Mouse (Mus musculus) retina, postnatal 1 day (tissue): ENCODE measurements around the gene Gm20388.
"Not testable (repeated sequence)": the region's sequence is repeated elsewhere in the genome, so short reads cannot be mapped to it uniquely, and the experiment has no call there.

Source experiments
- DNase-seq: peaks from one replicate; pipeline ENCODE4 v3.0.0-alpha.2; 2012

Gene Gm20388

DNA sequence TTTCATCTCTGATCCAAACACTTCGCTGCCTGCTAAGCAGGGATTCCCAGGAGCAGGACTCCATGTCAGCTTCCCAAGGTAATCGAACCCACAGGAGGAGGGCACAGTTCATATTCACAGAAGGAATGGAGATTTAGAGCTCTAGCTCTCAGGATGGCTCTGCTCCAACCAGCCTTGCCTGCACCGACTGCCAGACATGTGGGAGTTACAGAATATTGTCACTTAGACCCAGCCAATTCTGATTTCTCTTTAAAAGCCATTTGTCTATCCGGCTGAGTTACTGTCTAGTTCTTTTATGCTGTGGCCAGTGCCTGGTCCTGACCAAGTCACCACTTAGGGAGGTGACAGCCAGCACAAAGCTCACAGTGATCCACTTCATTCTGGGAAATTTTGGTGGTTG is 4071.0 kb downstream of the Gm20388 start:
- no peak for DNase-seq

DNA sequence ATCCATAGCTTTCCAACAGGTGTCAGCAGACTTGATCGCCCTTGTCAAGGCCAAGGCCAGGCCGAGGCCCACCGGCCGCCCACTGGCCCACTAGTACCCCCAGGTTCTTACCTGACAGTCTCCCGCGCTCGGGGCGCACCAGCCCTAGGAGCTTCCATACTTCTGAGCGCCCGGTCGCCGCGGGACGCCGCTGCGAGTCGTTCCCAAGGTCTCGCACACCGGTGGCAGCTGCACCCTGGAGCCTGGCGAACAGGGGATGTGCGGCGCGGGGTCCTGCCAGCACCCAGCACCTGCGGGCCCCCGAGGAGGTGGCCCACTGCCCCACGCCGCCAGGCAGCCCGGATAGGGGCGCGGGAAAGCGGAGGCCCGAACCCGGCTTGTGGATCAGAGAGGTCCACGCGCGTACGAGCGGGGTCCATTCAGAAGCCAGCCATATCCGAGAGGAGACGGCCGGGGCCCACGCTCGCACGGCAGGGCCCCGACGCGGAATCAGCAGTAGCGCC is 4071.7 kb downstream of the Gm20388 start:
- no peak for DNase-seq

DNA sequence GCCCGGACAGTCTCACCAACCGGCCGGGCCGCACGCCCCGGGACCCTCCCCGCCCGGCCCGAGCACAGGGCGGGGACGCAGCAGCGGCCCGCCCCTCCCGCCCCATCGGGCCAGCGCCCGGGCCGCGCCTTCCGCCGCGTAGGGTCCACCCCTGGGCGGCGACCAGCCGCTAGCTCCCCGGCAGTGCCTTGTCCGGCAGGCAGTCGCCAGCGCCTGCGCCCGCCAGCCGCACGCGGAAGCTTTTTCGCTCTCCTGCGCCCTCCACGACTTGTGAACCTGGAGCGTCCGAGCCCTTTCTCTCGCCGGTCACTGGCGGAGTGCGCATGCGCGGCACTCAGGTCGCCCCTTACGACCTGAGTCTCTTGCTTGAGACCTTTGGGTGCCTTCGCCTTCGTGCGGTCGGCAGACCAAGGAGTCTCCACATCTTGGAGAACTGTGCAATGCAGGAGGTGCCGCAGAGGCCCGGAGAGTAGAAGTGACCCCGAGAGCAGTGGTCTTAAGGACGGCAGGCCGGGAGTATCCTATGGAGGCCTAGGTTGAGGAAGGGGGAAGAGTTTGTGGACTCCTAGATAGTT is 4072.3 kb downstream of the Gm20388 start, which contains the start of gene Abcb10:
Gene Abcb10 (minus strand): TSS at position 297 of the 575 bp plus-strand sequence.
- peak; percentile 91 for DNase-seq

DNA sequence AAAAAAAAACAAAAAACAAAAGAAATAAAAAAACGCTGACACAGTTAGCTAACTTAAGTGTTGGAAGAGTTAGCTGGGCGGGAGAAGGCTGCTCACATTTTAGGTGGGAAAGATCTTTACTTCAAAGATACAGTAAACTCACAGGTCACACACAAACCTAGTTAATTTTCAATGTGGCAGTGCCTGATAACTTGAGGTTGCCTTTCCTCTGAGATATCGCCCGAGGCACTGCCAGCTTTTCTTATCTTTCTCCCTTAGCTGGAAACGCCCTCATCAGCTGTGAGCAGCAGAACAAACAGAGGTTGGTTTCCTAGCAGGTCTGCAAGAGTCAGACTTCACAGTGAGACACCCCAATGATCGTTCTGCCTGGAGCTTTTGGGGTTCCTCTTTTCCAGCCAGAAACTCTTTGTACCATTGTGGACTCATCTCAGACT is 4078.0 kb downstream of the Gm20388 start:
- no peak for DNase-seq

DNA sequence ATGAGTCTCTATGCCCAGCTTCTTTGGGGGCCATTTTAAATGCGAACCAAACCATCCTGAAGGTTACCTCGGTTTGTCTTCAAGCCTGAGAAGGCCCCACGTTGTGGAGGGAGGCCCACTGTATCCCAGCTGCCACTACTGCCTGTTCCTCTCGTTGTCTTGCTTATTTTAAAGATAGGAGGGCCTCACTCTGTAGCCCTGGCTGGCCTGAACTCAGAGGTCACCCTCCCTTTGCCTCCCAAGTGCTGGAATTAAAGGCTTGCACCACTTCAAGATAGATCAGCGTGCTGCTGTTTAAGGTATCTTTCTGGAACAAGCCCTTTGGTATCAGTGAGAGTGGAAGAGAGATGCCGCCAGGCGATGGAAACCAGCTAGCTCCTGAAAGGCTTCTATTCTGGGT is 4078.5 kb downstream of the Gm20388 start:
- no peak for DNase-seq

DNA sequence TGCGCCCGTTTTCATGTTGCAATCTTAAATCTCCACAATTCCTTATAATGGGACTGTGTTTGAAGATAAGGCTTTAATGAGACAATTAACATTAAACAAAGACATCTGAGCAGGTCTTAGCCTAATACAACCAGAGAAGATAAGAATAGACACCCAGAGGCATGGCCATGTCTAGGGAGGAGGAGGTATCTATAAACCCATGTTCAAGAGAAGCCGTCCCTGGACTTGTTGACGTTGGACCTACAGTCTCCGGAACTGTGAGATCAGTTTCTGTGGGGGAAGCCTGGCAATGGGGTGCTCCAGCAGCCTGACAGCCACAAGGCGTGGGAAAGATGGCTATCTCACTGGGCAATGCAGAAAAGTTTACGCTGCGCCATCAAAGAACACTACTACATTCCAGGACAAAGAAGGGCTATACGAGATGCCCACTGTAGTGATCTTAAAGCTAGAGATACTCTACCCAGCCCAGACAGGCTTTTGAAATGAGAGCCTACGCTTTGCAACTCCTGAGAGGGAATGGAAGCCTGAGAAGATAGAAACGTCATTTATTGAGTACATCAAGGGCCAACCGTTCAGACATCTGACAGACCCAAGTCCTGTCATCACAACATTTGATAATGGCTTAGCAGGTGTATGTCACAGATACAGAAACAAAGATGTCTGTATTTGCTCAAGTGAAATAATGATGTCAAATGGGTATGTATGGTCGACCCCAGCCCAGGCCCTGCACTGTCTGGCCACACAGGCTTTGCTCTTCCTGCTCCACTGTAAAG is 4079.8 kb downstream of the Gm20388 start:
- DNase-seq = no peak

DNA sequence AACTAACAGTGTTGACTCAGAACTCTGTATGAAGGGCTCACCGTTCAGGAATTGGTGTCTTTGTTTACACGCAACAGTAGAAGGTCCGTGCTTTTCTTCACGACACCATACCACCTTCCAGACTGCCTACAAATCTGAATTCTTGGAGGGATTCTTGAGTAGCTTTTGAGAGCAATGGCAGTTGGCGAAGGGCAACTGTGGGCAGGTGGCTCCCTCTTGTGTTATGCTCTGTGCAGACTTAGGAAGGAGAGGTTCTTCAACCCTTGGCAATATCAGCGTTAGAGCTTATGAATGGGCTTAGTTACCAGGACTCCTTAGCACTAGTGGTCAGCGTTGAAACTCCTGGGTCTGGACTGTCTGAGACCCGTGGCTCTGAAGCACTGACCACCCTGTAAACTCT is 4081.9 kb downstream of the Gm20388 start:
- no peak for DNase-seq

DNA sequence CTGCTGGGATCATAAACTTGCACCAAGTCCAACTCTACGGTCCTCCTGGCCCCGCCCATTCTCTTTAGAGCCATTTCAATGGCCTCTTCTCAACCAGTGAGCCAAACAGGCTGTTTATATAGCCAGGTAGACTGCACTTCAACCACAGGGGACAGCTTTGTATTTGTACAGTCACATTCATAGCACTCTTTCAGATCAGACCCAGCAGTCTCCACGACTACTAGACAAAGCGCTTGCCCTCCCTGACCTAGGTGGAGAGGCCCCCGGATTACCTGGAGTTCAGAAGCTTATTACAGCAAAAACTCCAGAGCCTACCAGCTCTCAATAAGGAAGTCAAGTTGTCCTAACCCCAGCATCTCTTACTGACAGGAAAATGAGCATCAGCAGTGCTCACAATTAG is 4083.0 kb downstream of the Gm20388 start:
- DNase-seq = no peak

DNA sequence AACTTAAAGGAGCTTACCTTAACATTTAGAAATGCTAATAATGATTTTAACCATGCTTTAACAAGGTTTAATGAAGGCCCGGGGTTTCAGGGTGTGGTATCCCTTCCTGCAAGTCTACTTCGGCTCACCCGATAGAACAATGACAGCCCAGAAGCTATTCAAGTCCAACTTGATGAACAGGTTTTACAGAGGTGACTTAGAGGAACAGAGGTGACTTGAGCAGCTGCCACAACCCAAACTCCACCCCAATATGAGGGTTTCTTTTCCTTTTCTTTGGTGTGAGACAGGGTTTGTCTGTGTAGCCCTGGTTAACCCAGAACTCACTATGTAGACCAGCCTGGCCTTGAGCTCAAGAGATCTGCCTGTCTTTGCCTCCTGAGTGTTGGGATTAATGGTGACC is 4083.4 kb downstream of the Gm20388 start:
- DNase-seq = no peak

DNA sequence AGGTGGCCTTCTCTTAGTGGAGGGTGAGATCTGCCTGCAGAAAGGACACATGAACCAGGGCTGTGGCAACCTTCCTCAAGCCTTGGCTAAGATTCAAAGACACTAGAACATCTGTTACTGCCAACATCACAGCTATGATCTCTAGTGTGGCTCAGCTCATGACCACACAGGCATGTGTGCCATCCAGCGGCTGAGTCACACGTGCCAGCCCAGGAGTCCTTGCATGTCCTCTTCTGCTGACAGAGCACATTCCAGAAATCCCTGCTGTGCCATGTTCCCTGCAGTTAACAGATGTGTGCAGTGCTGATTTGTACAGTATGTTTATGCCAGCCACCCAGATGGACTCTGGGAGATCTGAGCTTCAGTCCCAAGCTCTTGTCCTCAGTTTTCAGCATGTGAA is 4088.9 kb downstream of the Gm20388 start:
- no peak for DNase-seq

DNA sequence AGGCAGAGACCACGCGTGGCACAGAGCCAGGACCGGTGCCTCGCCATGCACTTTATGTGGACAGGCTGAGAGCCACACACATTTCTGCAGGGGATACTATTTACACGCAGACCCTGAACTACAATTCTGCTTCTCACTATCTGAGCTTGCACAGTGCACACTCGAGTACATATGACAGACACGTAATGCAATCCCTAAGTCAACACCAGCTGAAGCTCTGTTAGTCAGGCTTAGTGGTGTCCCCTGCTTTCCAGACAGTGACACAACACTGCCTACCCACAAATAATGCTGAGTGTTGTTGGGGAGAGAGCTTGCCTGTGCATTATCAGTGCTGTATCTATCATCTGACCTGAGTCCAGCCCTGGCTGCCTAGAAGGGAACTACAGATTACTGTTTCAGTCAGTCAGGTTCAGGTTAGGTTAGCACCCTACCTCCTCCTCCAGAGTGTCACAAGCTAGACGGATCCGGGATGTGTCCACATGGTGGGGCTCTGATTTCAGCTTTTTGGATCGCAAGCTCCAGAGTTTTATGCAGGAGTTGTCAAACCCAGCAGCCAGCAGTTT is 4092.0 kb downstream of the Gm20388 start:
- DNase-seq = no peak

DNA sequence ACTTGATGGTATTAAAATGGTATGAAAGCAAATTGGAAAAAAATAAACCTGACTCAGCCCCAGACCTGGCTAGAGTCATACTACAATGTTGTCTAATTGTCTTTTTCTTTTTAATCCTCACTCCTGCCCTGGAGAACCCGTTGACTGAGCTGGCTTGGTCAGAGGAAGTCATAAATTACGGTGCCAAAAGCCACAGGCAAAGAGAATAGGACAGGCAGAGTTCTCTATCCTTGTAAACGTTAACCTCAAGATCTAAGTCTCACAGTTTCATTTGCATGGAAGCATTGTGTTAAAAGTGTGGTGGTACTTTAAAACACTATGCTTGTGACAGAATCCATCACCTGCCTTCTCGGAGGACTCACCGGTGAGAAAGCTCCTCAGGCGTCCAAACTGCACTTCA is 4097.2 kb downstream of the Gm20388 start:
- no peak for DNase-seq

DNA sequence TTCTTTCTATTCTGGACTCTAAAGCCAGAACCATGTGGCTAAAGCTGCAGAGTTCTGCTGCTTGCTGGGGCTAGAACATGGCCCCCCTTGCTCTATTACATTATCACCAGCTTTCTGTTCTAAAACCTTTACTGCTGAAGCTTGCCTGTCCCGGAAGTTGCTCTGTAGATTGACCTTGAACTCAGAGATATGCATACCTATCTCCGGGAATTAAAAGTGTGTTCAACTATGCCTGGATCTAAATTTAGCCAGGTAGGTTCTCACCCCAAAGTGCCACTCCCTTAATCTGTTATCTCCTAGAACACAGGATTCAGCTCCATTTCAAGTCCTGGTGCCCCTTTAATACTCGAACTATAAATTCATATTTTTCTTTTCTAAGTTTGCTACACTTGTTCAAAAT is 4100.9 kb downstream of the Gm20388 start:
- no peak for DNase-seq

DNA sequence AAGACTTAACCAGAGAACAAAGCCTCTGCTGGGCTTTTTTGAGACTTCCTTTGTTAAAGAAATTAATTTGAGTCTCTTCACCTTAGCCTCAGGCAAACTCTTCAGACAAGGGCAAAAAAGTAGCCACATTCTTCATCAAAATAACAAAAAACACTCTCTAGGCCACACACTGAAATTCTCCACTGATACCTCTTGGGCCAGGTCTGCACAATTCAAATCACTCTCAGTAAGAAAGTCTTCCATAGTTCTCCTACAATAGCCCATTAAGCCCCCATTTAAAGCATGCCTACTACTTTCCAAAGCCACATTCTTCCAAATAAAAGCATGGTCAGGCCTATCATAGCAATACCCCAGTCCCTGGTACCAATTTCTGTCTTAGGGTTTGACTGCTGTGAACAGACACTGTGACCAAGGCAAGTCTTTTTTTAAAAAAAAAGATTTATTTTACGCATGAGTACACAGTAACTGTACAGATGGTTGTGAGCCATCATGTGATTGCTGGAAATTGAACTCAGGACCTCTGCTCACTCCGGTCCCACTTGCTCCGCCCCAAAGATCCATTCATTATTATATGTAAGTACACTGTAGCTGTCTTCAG is 4101.4 kb downstream of the Gm20388 start:
- DNase-seq = no peak

DNA sequence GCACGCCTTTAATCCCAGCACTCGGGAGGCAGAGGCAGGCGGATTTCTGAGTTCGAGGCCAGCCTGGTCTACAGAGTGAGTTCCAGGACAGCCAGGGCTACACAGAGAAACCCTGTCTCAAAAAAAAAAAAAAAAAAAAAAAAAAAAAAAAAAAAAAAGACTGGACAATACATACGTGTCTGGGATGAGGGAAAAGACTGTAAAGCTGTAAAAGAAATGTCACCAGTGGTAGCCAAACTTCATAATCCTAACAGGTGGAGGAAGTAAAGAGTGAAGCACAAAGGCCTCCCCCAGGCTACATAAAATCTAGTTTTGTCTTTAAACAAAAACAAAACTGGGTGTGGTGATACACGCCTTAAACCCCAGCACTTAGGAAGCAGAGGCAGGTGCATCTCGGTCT is 4103.7 kb downstream of the Gm20388 start:
- not testable (repeated sequence) for DNase-seq

DNA sequence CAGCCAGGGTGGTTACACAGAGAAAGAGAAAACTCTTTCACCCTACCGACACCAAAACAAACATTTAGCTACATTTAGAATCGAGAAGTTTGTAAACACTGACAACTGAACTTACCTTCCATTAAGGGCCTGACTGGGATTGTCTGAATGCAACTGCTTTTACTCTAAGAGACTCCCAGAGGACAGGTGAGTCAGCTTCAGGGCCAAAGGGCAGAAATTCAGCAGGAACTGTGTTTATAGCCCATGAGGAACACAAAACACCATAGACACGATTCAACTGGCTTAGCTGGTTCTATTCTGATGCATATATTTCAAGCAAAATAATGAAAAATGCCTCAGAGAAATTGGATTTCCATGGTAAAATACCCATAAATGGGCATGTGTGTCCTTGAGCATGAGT is 4104.1 kb downstream of the Gm20388 start:
- no peak for DNase-seq

DNA sequence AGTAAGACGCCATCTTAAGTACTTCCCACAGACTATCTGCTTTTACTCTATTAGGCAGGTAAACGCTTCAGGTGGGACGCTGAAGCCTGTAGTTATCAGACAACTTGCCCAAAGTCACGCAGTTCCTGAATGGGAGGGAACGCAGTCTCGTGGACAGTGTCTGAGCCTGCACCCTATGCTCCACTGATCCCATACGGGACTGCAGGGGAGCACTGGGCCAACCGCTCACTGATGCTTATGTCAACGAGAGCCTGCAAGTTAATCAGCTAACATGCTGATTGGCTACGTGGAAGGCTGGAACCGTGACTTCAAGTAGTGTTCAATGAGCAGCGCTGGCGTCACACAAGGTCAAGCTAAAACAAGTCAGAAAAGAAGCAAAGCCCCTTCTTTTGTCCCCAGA is 4109.1 kb downstream of the Gm20388 start:
- peak; percentile 14 for DNase-seq

DNA sequence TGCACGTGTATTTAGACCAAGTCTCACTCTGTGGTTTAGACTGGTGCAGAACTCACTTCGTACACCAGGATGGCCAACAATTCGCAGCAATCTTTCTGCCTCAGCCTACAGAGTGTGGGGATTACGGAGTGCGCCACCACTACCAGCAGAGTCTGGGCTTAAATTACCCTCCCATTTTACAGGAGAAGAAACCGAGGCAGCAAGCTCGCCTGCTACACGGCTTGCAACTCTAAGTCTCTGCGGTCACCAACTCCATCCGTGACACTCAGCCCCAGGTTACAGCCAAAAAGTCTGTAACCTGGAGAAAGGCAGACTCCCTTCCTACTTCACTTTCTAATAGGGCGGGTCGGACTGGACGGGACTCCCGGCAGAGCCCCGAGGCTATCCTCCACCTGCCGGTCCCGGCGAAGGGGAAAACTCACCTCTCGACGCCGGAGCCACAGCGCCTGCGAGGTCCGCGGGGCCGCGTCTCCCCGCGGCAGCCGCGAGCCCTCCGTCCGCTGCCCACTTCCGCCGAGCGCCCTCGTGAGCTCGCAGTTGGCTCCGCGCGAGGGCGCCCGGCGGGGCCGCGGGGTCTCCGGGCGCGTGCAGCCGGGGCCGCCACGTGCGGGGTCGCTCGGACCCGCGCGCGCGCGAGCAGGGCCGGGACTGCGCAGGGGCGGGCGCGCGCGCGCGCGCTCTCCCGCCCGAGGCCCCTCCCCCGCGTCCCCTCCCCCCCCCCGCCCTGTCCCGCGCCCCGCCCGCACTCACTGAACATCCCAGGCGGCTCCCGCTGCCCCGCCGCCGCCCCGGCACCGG is 4110.0 kb downstream of the Gm20388 start:
- peak; percentile 91 for DNase-seq

DNA sequence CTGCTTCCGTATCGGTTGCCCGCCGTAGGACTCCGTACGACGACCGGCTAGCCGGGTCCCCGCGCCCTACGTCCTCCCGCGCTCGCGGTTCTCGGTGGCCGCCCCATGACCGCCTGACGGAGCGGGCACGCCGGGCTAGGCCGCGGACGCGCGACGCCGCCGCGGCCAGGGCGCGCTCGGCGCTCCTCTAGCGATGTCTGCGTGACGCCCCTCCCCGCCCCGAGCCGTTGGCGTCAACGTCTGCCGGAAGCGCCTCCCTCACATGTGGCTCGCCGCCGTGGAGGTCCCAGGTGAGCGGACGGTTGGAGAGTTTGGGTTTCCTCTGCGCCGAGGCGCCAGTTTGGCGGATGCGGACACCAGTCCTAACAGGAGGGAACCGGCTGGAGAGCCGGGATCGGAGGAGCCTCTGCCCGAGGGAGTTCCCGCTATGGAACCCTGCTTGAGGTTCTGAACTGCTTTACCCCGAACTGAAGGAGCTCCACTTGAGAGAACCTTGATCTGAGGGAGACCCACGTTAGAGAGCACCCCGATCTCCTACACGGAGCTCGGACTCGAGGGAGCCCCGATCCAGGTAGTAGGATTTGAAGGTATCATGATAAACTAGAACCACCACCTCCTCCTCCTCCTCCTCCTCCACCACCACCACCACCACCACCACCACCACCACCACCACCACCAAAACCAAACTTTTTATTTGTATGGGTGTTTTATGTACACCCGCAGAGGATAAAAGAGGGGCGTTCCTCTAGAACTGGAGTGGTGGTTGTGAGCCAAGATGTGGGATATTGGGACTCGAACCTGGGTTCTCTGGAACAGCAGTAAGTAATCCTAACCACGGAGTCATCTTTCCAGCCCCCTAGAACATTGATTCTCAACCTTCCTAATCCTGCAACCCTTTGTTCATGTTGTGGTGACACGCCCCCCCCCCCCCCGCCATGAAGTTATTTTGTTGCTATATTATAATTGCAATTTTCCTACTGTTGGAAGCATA is 4110.9 kb downstream of the Gm20388 start, which contains the start of the genes Taf5l and Urb2:
Gene Taf5l (minus strand): TSS at position 161 of the 991 bp plus-strand sequence.
Gene Urb2 (plus strand): TSS at position 272 of the 991 bp plus-strand sequence.
- peak; percentile 94 for DNase-seq

DNA sequence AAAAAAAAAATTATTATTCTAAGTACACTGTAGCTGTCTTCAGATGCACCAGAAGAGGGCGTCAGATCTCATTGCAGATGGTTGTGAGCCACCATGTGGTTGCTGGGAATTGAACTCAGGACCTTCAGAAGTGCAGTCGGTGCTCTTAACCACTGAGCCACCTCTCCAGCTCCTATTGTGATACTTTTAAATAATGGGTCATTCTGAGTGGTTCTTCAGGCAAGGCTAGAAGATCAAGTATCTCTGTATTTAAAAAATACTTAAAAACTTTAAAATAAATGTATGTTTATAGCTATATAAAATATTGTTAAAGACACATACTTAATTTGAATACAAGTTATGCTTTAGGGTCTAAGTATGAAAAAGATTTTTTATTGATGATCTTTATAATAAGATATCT is 4115.6 kb downstream of the Gm20388 start:
- not testable (repeated sequence) for DNase-seq

DNA sequence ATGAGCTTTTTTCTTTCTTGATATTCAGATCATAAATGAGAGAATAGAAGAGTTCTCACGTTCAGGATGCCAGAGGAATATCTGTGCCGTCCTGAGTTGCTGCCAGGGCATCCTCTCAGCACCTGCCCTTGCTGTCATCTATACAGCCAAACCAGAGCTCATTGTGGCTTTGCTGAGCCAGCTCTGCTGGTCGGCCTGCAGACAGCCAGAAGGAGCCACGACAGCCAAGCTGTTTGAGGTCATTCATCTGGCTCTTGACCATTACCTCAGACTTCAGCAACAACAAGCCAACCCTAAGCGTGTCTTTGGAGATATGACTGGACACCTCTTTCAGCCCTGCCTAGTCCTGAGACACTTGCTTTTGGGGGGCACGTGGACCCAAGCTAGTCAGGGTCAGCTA is 4117.2 kb downstream of the Gm20388 start:
- no peak for DNase-seq
